8 mouse cellular contexts compared by ENCODE assay signal in the genomic region with DNA sequence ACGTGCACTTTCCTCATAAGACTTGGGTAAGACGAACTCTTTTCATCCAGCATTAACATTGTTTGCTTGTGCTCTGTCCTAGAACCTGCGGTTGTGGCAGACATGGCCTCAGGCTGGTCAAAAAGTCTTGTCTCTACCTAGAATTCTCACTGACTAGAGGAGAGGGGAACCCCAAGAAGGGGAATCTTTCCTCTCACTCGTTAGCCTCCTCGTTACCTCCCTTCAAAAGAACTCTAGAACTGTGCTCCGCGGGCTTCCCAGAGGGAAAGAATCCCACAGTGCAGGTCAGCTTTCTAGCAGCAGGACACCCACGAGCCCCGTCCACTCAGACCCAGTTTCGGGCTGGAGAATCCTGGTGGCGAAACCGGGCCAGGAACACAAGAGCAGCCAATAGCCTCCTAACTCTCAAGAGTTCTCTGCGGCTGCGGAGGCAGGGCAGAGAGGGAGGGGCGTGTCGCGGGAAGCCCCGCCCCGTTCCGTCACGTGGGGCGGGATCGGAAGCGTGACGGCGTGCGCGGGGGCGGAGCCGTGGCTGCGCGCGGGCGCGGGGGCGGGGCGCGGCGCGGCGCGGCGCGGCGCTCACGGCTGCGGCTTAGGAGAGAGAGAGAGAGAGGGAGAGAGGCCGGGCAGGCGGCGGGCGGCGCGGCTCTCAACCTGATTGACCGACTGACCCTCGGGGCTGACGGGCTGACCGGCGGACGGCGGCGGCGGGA. TPM values are rescaled to one million over a fixed set of nuclear protein-coding genes. Genes with fewer than 3 reads are reported as not detected.
DNase-seq lines count a peak whose midpoint lies in the region; ATAC-seq and TF ChIP-seq lines count a peak whose summit lies in the region.

A gene (plus strand): TSS at position 553 of the 713 bp plus-strand sequence.

- 3% methylated on average over 44 of the region's 62 CpGs for WGBS in bone marrow, adult 2 months
- WGBS in embryonic facial prominence, embryonic 15.5 days = 1% methylated on average over 42 of the region's 62 CpGs
- 3% methylated on average over 25 of the region's 62 CpGs for WGBS in limb, embryonic 14.5 days
- 1% methylated on average over 32 of the region's 62 CpGs for WGBS in midbrain, postnatal 0 days

- peak within 1 kb of the TSS; percentile 92 for H3K27ac ChIP-seq in bone marrow, adult 2 months (ENCODE audit: control insufficient read depth, insufficient read depth, low read depth, low read length, poor library complexity)
- peak within 1 kb of the TSS; percentile 95 for H3K27ac ChIP-seq in embryonic facial prominence, embryonic 15.5 days (replicated peaks)
- peak within 1 kb of the TSS; percentile 87 for H3K27ac ChIP-seq in limb, embryonic 14.5 days (replicated peaks; ENCODE audit: low read depth, low read length)
- peak within 1 kb of the TSS; percentile 85 for H3K27ac ChIP-seq in midbrain, postnatal 0 days (ENCODE audit: low read depth, low read length)

- TF ChIP-seq CTCF in bone marrow, adult 2 months (IDR thresholded peaks at IDR 0.05; ENCODE audit: control insufficient read depth, insufficient read depth, low read length) = no peak
- TF ChIP-seq CTCF in midbrain, postnatal 0 days (IDR thresholded peaks at IDR 0.05) = peak; percentile 58

- peak; percentile 80 for DNase-seq in 416B (ENCODE audit: low read depth)
- DNase-seq in heart, adult 8-10 months (ENCODE audit: low spot score) = peak; percentile 94
- DNase-seq in kidney, adult 9 months = peak; percentile 95
- peak; percentile 87 for DNase-seq in limb, embryonic 14.5 days (ENCODE audit: low spot score)
- DNase-seq in midbrain, postnatal 0 days (ENCODE audit: low spot score) = peak; percentile 91
- peak; percentile 87 to 92 for DNase-seq in spleen, postnatal 14 days (ENCODE audit: low spot score in 2 of 2)

- H3K4me2 ChIP-seq in embryonic facial prominence, embryonic 15.5 days (replicated peaks) = peak within 1 kb of the TSS; percentile 63
- H3K4me2 ChIP-seq in limb, embryonic 14.5 days (replicated peaks; ENCODE audit: low read depth, low read length, severe bottlenecking) = peak within 1 kb of the TSS; percentile 64
- peak within 1 kb of the TSS; percentile 78 for H3K4me2 ChIP-seq in midbrain, postnatal 0 days (ENCODE audit: low read depth, low read length, poor library complexity, severe bottlenecking)

- 0 out of 2 replicates have a peak, but pooled peaks have one; percentile 39 for TF ChIP-seq POLR2A in bone marrow, adult 2 months (IDR thresholded peaks at IDR 0.05; ENCODE audit: borderline replicate concordance, control insufficient read depth, low read depth, low read length)
- peak; percentile 84; the same call in 1 of the 2 replicates for TF ChIP-seq POLR2A in limb, embryonic 14.5 days (IDR thresholded peaks at IDR 0.05; ENCODE audit: borderline replicate concordance, extremely low read depth, insufficient read depth, insufficient read length)

- H3K9ac ChIP-seq in embryonic facial prominence, embryonic 15.5 days = peak within 1 kb of the TSS; percentile 63
- H3K9ac ChIP-seq in limb, embryonic 14.5 days (ENCODE audit: low read depth, low read length, severe bottlenecking) = peak within 1 kb of the TSS; percentile 92
- peak within 1 kb of the TSS; percentile 86 for H3K9ac ChIP-seq in midbrain, postnatal 0 days (replicated peaks; ENCODE audit: low read length, poor library complexity, severe bottlenecking)

- H3K36me3 ChIP-seq in embryonic facial prominence, embryonic 15.5 days = no peaks in the 10 kb centered on the region
- no peaks in the 10 kb centered on the region for H3K36me3 ChIP-seq in limb, embryonic 14.5 days (ENCODE audit: control insufficient read depth, insufficient read depth, low read length)
- no peaks in the 10 kb centered on the region for H3K36me3 ChIP-seq in midbrain, postnatal 0 days (ENCODE audit: insufficient read depth, low read length)

- no peaks in the 10 kb centered on the region for H3K27me3 ChIP-seq in embryonic facial prominence, embryonic 15.5 days
- H3K27me3 ChIP-seq in limb, embryonic 14.5 days (ENCODE audit: control insufficient read depth, insufficient read depth, low read length) = no peaks in the 10 kb centered on the region
- no peaks in the 10 kb centered on the region for H3K27me3 ChIP-seq in midbrain, postnatal 0 days (ENCODE audit: insufficient read depth, low read length)

- peak within 1 kb of the TSS; percentile 94 for H3K4me3 ChIP-seq in bone marrow, adult 2 months (replicated peaks; ENCODE audit: control insufficient read depth, low read depth, low read length)
- H3K4me3 ChIP-seq in embryonic facial prominence, embryonic 15.5 days (replicated peaks) = peak within 1 kb of the TSS; percentile 67
- peak within 1 kb of the TSS; percentile 83 for H3K4me3 ChIP-seq in limb, embryonic 14.5 days (replicated peaks; ENCODE audit: low read length)
- H3K4me3 ChIP-seq in midbrain, postnatal 0 days (ENCODE audit: low read depth, low read length) = peak within 1 kb of the TSS; percentile 82

- peak; percentile 95 for ATAC-seq in embryonic facial prominence, embryonic 15.5 days (ENCODE audit: insufficient number of reproducible peaks, low FRiP score, low TSS enrichment, low read depth)
- peak; percentile 95 for ATAC-seq in limb, embryonic 14.5 days (ENCODE audit: low FRiP score, low read depth)
- peak; percentile 97 for ATAC-seq in midbrain, postnatal 0 days (ENCODE audit: low FRiP score)

- peaks cover 2% of the 10 kb centered on the region for H3K4me1 ChIP-seq in bone marrow, adult 2 months (ENCODE audit: control insufficient read depth, insufficient read depth, low read length)
- H3K4me1 ChIP-seq in embryonic facial prominence, embryonic 15.5 days = peaks cover 18% of the 10 kb centered on the region
- H3K4me1 ChIP-seq in limb, embryonic 14.5 days (ENCODE audit: control insufficient read depth, insufficient read depth, low read length) = peaks cover 23% of the 10 kb centered on the region
- peaks cover 9% of the 10 kb centered on the region for H3K4me1 ChIP-seq in midbrain, postnatal 0 days (ENCODE audit: insufficient read depth, low read length)

- no peaks in the 10 kb centered on the region for H3K9me3 ChIP-seq in embryonic facial prominence, embryonic 15.5 days (replicated peaks)
- H3K9me3 ChIP-seq in limb, embryonic 14.5 days (ENCODE audit: control insufficient read depth, low read length) = no peaks in the 10 kb centered on the region
- no peaks in the 10 kb centered on the region for H3K9me3 ChIP-seq in midbrain, postnatal 0 days (ENCODE audit: low read length)

RNA-seq across cellular contexts. Expression of the gene that starts here (rescaled TPM):
- polyA plus RNA-seq in bone marrow, adult 2 months (2011; ENCODE audit: insufficient read depth, insufficient read length, low replicate concordance, missing spikeins) = 4.2 and 8.9 TPM in 2 replicates
- 29.6 and 33.2 TPM in 2 replicates for polyA plus RNA-seq in embryonic facial prominence, embryonic 15.5 days (2015; fragmentation: Nextera tagmentation; extraction: Ambion mirVana)
- 1 to 10 TPM; 3.3 to 5.0 (median 4.0) TPM for total RNA-seq in heart, adult 8-10 months (2022)
- polyA plus RNA-seq in limb, embryonic 14.5 days (2012; rRNA removed) = 47.9 and 51.6 TPM in 2 replicates
- 42.5 and 50.9 TPM in 2 replicates for polyA plus RNA-seq in limb, embryonic 14.5 days (2014; fragmentation: Nextera tagmentation; extraction: Ambion mirVana)
- 51.4 and 56.1 TPM in 2 replicates for total RNA-seq in midbrain, postnatal 0 days (2014; rRNA removed)
- 17.4 and 20.1 TPM in 2 replicates for polyA plus RNA-seq in midbrain, postnatal 0 days (2015; fragmentation: Nextera tagmentation; extraction: Ambion mirVana)

Comparison
In these comparisons a context has a peak if more than half of its experiments do, and no peak if none do; other contexts are left out.
1. Peak in every context shown above with its lines: DNase-seq, ATAC-seq, H3K4me3 ChIP-seq and H3K27ac ChIP-seq.